In genomic region chr11:69876867-69877266, GRCm38 (mm10) we compare ENCODE assay signal across 1 mouse cellular context.
A peak's percentile ranks its signal among the peaks of the same experiment; 100 is the strongest.
TF ChIP-seq lines count a peak whose summit lies in the region.

No protein-coding gene starts in this region.

TF ChIP-seq in CH12.LX, 34 proteins besides CTCF, POLR2A, EP300 and RAD21:
- TF ChIP-seq ZNF384 (IDR thresholded peaks at IDR 0.05; ENCODE audit: low read depth, low read length), result peak; percentile 31; the same call in 1 of the 2 replicates
- TF ChIP-seq MEF2A (IDR thresholded peaks at IDR 0.05; ENCODE audit: borderline replicate concordance, low read depth, low read length), result peak; percentile 55
- TF ChIP-seq E2F4 (IDR thresholded peaks at IDR 0.05; ENCODE audit: insufficient replicate concordance, low read depth, low read length), result no peak
- TF ChIP-seq MAZ (IDR thresholded peaks at IDR 0.05; ENCODE audit: low read depth, low read length), result peak; percentile 79
- TF ChIP-seq TCF12 (IDR thresholded peaks at IDR 0.05; ENCODE audit: low read depth, low read length), result peak; percentile 71; the same call in 1 of the 2 replicates
- 0 out of 2 replicates have a peak, but pooled peaks have one; percentile 17 for TF ChIP-seq CHD1 (IDR thresholded peaks at IDR 0.05; ENCODE audit: low read depth, low read length)
- TF ChIP-seq USF2 (conservative IDR thresholded peaks at IDR 0.05; ENCODE audit: low read depth, low read length), result no peak
- no peak for TF ChIP-seq KAT2A (IDR thresholded peaks at IDR 0.05; ENCODE audit: insufficient replicate concordance, low read length)
- TF ChIP-seq NRF1 (IDR thresholded peaks at IDR 0.05; ENCODE audit: low read depth, low read length), result peak; percentile 47; the same call in 1 of the 2 replicates
- no peak for TF ChIP-seq ZKSCAN1 (IDR thresholded peaks at IDR 0.05; ENCODE audit: borderline replicate concordance, low read depth, low read length)
- no peak for TF ChIP-seq MAFK (IDR thresholded peaks at IDR 0.05; ENCODE audit: insufficient replicate concordance, low read length)
- TF ChIP-seq IRF4 (IDR thresholded peaks at IDR 0.05; ENCODE audit: low read depth, low read length), result peak; percentile 34; the same call in 1 of the 2 replicates
- TF ChIP-seq TBP (conservative IDR thresholded peaks at IDR 0.05; ENCODE audit: low read depth, low read length), result no peak
- peak; percentile 95 for TF ChIP-seq SMC3 (IDR thresholded peaks at IDR 0.05; ENCODE audit: low read depth, low read length)
- no peak for TF ChIP-seq UBTF (IDR thresholded peaks at IDR 0.05; ENCODE audit: low read depth, low read length)
- TF ChIP-seq JUND (conservative IDR thresholded peaks at IDR 0.05; ENCODE audit: low read depth, low read length), result no peak
- no peak for TF ChIP-seq USF1 (IDR thresholded peaks at IDR 0.05; ENCODE audit: low read depth, low read length)
- peak; percentile 60; the same call in 1 of the 2 replicates for TF ChIP-seq NELFE (IDR thresholded peaks at IDR 0.05; ENCODE audit: low read depth, low read length)
- no peak for TF ChIP-seq RCOR1 (conservative IDR thresholded peaks at IDR 0.05; ENCODE audit: low read depth, low read length)
- TF ChIP-seq HCFC1 (IDR thresholded peaks at IDR 0.05; ENCODE audit: low read depth, low read length), result peak; percentile 51
- no peak for TF ChIP-seq CHD2 (IDR thresholded peaks at IDR 0.05; ENCODE audit: low read length)
- TF ChIP-seq POLR2AphosphoS2 (IDR thresholded peaks at IDR 0.05; ENCODE audit: low read depth, low read length), result no peak
- no peak for TF ChIP-seq MAX (IDR thresholded peaks at IDR 0.05; ENCODE audit: low read length)
- peak; percentile 78 for TF ChIP-seq ZC3H11A (IDR thresholded peaks at IDR 0.05; ENCODE audit: low read depth, low read length)
- peak; percentile 63; the same call in 1 of the 2 replicates for TF ChIP-seq MYC (IDR thresholded peaks at IDR 0.05; ENCODE audit: low read depth, low read length)
- TF ChIP-seq GABPA (IDR thresholded peaks at IDR 0.05; ENCODE audit: insufficient replicate concordance, low read depth, low read length), result no peak
- no peak for TF ChIP-seq PAX5 (IDR thresholded peaks at IDR 0.05; ENCODE audit: low read length)
- TF ChIP-seq ELF1 (IDR thresholded peaks at IDR 0.05; ENCODE audit: low read depth, low read length), result 0 out of 2 replicates have a peak, but pooled peaks have one; percentile 51
- no peak for TF ChIP-seq JUN (IDR thresholded peaks at IDR 0.05; ENCODE audit: insufficient read depth, low read depth, low read length)
- TF ChIP-seq BHLHE40 (IDR thresholded peaks at IDR 0.05; ENCODE audit: low read depth, low read length), result 0 out of 2 replicates have a peak, but pooled peaks have one; percentile 35
- no peak for TF ChIP-seq ZMIZ1 (IDR thresholded peaks at IDR 0.05; ENCODE audit: low read depth, low read length)
- no peak for TF ChIP-seq MXI1 (IDR thresholded peaks at IDR 0.05; ENCODE audit: low read depth, low read length)
- TF ChIP-seq ETS1 (conservative IDR thresholded peaks at IDR 0.05; ENCODE audit: low read depth, low read length), result 0 out of 2 replicates have a peak, but pooled peaks have one; percentile 18
- TF ChIP-seq SIN3A (IDR thresholded peaks at IDR 0.05; ENCODE audit: low read length), result peak; percentile 79; the same call in 1 of the 2 replicates
